Mouse (Mus musculus): ENCODE data around the gene Tmem181a. TPM values are rescaled to one million over a fixed set of nuclear protein-coding genes. Genes with fewer than 3 reads are reported as not detected.
"Not testable (repeated sequence)": the region's sequence is repeated elsewhere in the genome, so short reads cannot be mapped to it uniquely, and the experiment has no call there.

Gene Tmem181a
- polyA plus RNA-seq, 1 experiment from 2014 or later: 28.0 TPM

DNA sequence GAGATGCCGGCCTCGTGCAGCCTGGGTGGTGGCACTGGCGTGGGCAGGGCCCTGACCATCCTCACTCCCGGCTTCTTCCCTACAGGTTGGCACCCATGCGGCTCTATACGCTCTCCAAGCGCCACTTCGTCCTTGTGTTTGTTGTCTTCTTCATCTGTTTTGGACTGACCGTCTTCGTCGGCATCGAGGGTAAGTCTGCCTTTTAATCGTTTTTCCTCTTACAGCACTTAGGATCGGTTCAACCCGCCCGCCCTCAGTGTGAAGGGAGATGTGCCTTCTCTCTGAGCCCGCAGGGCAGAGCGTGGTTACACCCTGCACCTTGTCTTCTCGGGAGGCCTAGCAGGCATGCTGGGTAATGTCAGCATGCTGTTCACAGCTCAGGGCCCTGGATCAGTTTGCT lies 23.9 kb downstream of the Tmem181a start:
- not testable (repeated sequence) for H3K9me3 ChIP-seq; H3K4me3 ChIP-seq (replicated peaks); H3K4me2 ChIP-seq; H3K9ac ChIP-seq; H3K27ac ChIP-seq; H3K36me3 ChIP-seq (replicated peaks); ATAC-seq (ENCODE audit: low FRiP score); H3K27me3 ChIP-seq; H3K4me1 ChIP-seq
- 95% methylated on average over 19 of the region's 19 CpGs for WGBS

- H3K27me3 ChIP-seq; H3K9me3 ChIP-seq; H3K4me3 ChIP-seq (replicated peaks); ATAC-seq (ENCODE audit: low FRiP score); H3K27ac ChIP-seq; H3K9ac ChIP-seq; H3K36me3 ChIP-seq (replicated peaks); H3K4me1 ChIP-seq; H3K4me2 ChIP-seq: not testable (repeated sequence)
- 93% methylated on average over 8 of the region's 10 CpGs for WGBS
These were observed 26.5 kb downstream of the Tmem181a start for GRCm38 (mm10) chr17:6283137-6283536.

GRCm38 (mm10) chr17:6286169-6286568 lies 29.5 kb downstream of the Tmem181a start:
- ATAC-seq (ENCODE audit: low FRiP score): not testable (repeated sequence)

DNA sequence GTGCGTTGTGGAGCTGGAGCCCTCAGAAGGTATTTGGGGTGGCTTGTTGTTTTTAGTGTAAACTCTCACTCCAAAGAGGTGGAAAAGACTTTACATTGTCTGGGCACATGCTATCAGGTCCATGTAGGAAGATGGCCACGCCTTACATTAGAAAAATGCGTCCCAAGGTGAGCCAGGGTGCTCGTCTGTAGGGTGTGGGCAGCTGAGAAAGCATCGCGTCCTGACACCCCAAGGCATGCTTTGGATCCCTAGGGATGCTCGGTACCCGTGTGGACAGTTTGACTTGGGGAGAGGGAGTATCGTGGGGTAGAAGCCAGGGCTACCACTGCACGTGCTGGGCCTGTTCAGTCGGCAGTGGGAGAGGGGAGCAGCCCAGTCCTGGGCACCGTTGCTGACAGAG lies 32.4 kb downstream of the Tmem181a start:
- not testable (repeated sequence) for H3K27ac ChIP-seq; H3K4me2 ChIP-seq; H3K9ac ChIP-seq; H3K4me3 ChIP-seq (replicated peaks); H3K36me3 ChIP-seq (replicated peaks); H3K27me3 ChIP-seq; H3K4me1 ChIP-seq; H3K9me3 ChIP-seq; ATAC-seq (ENCODE audit: low FRiP score)
- 94% methylated on average over 12 of the region's 12 CpGs for WGBS

More at GRCm38 (mm10) chr17:6286169-6286568, 29.5 kb downstream of the Tmem181a start:
- not testable (repeated sequence) for H3K9me3 ChIP-seq; H3K27ac ChIP-seq; H3K36me3 ChIP-seq (replicated peaks); H3K9ac ChIP-seq; H3K27me3 ChIP-seq; H3K4me1 ChIP-seq; H3K4me2 ChIP-seq; H3K4me3 ChIP-seq (replicated peaks)
- 97% methylated on average over 5 of the region's 5 CpGs for WGBS

- H3K4me2 ChIP-seq; H3K9me3 ChIP-seq; ATAC-seq (ENCODE audit: low FRiP score); H3K9ac ChIP-seq; H3K27me3 ChIP-seq; H3K4me3 ChIP-seq (replicated peaks); H3K4me1 ChIP-seq; H3K27ac ChIP-seq; H3K36me3 ChIP-seq (replicated peaks): not testable (repeated sequence)
- 100% methylated on average over 1 of the region's 5 CpGs for WGBS
These were observed 37.2 kb downstream of the Tmem181a start for GRCm38 (mm10) chr17:6293882-6294281.

- H3K9me3 ChIP-seq; H3K27ac ChIP-seq; ATAC-seq (ENCODE audit: low FRiP score); H3K36me3 ChIP-seq (replicated peaks); H3K9ac ChIP-seq; H3K4me3 ChIP-seq (replicated peaks); H3K4me1 ChIP-seq; H3K4me2 ChIP-seq; H3K27me3 ChIP-seq: not testable (repeated sequence)
- 88% methylated on average over 9 of the region's 15 CpGs for WGBS
These were observed 40.6 kb downstream of the Tmem181a start for GRCm38 (mm10) chr17:6297060-6297795.

- H3K9me3 ChIP-seq; ATAC-seq (ENCODE audit: low FRiP score); H3K4me1 ChIP-seq; H3K36me3 ChIP-seq (replicated peaks); H3K27me3 ChIP-seq; H3K4me2 ChIP-seq; H3K4me3 ChIP-seq (replicated peaks); H3K27ac ChIP-seq; H3K9ac ChIP-seq: not testable (repeated sequence)
- 88% methylated on average over 7 of the region's 12 CpGs for WGBS
These were observed 43.7 kb downstream of the Tmem181a start for GRCm38 (mm10) chr17:6300190-6300863.

- not testable (repeated sequence) for H3K4me2 ChIP-seq; H3K4me3 ChIP-seq (replicated peaks); H3K27me3 ChIP-seq; H3K4me1 ChIP-seq; H3K9ac ChIP-seq; H3K36me3 ChIP-seq (replicated peaks); H3K9me3 ChIP-seq; H3K27ac ChIP-seq; ATAC-seq (ENCODE audit: low FRiP score)
- WGBS: 92% methylated on average over 5 of the region's 6 CpGs
These were observed 48.2 kb downstream of the Tmem181a start for GRCm38 (mm10) chr17:6304891-6305290.

DNA sequence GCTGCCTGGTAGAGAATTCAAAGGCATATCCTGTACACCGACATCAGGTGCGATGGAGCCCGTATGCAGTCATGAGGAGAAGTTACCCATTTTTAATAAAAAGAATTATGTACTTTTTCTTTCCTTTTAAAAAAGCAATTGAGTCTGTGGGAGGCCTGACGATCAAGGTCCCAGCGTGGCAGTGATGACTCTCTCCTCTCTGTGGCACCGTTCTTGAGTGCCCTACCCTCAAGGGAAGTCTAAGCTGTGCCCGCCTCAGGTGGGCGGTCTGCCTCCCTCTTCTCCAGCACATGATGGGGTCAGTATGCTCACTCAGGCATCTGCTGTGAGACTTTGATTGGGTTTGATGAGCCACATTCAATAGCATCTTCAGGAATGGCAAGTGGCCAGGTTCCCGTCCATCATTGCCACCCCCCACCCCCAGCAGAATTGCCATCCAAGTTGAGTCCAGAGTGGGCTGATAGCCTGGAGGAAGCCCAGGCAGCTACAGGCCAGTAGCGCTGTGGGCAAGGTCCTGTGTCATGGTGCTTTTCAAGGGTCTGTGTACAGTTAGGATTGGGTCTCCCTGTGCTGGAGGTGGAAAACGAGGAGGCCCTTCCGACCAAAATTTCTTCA lies 49.1 kb downstream of the Tmem181a start:
- not testable (repeated sequence) for ATAC-seq (ENCODE audit: low FRiP score); H3K27ac ChIP-seq; H3K4me1 ChIP-seq; H3K36me3 ChIP-seq (replicated peaks); H3K4me2 ChIP-seq; H3K9ac ChIP-seq; H3K27me3 ChIP-seq; H3K9me3 ChIP-seq; H3K4me3 ChIP-seq (replicated peaks)
- 90% methylated on average over 12 of the region's 12 CpGs for WGBS

DNA sequence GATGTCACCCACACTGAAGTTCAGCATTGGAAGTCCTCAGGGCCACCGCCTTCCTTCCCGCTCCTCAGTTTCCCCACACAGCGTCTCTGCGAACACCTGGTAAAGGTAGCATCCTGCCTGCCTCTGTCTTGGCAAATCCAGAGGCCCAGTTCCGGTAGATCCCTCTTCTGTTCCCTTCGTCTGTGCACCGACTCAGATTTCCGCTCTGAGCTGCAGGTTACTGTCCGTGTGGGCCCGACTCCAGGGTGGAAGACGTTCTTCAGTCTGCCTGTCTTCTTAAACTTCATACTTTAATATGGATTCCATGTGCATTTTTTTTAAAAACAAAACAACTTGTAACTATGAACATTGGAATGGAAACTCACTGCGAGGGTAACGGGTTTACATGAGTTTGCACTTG lies 49.8 kb downstream of the Tmem181a start:
- not testable (repeated sequence) for H3K27me3 ChIP-seq; H3K9me3 ChIP-seq; H3K27ac ChIP-seq; H3K36me3 ChIP-seq (replicated peaks); H3K4me1 ChIP-seq; H3K4me3 ChIP-seq (replicated peaks); H3K4me2 ChIP-seq; ATAC-seq (ENCODE audit: low FRiP score); H3K9ac ChIP-seq
- 95% methylated on average over 11 of the region's 13 CpGs for WGBS

DNA sequence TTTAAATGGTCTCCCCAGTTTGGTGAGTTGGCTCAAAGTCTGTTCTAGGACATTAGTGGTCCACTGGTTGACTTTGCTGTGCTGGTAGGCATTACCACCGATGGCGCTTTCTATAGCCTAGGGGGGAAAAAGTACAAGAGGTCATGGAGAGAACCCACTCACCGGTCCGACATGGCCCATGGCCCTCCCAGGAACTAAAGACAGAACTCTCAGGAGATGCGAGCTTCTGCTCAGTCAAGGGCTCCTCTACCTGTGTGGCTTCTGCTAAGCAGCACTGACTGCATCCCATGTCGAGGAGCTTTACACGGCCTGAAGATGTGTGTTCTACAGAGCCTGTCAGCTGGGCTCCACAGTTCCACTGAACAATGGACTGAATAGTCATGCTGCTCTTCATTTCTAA lies 55.1 kb downstream of the Tmem181a start:
- not testable (repeated sequence) for H3K4me3 ChIP-seq (replicated peaks); H3K9me3 ChIP-seq; H3K4me2 ChIP-seq; H3K27ac ChIP-seq; H3K36me3 ChIP-seq (replicated peaks); H3K27me3 ChIP-seq; H3K9ac ChIP-seq; H3K4me1 ChIP-seq; ATAC-seq (ENCODE audit: low FRiP score)
- WGBS: 93% methylated on average over 7 of the region's 7 CpGs

- H3K36me3 ChIP-seq (replicated peaks); H3K4me3 ChIP-seq (replicated peaks); ATAC-seq (ENCODE audit: low FRiP score); H3K9me3 ChIP-seq; H3K9ac ChIP-seq; H3K4me1 ChIP-seq; H3K27ac ChIP-seq; H3K4me2 ChIP-seq; H3K27me3 ChIP-seq: not testable (repeated sequence)
- WGBS: 76% methylated on average over 3 of the region's 3 CpGs
These were observed 56.1 kb downstream of the Tmem181a start for GRCm38 (mm10) chr17:6312755-6313154.

- WGBS: 93% methylated on average over 2 of the region's 3 CpGs
- not testable (repeated sequence) for H3K4me1 ChIP-seq
These were observed 57.8 kb downstream of the Tmem181a start for GRCm38 (mm10) chr17:6314493-6314892.

More at GRCm38 (mm10) chr17:6314493-6314892, 57.8 kb downstream of the Tmem181a start:
- H3K4me2 ChIP-seq; H3K9ac ChIP-seq; H3K36me3 ChIP-seq (replicated peaks); H3K4me3 ChIP-seq (replicated peaks); ATAC-seq (ENCODE audit: low FRiP score); H3K9me3 ChIP-seq; H3K27ac ChIP-seq; H3K27me3 ChIP-seq: not testable (repeated sequence)
